Mouse (Mus musculus) hematopoietic stem cell, adult 5-6 weeks (primary cell): Measurements from ENCODE around the gene Fanci. TPM values are rescaled to one million over a fixed set of nuclear protein-coding genes. Genes with fewer than 3 reads are reported as not detected.
A peak's percentile ranks its signal among the peaks of the same experiment; 100 is the strongest.

Source experiments
- ATAC-seq, 2 experiments: fragments of 125-278 bp in 1 of 2; replicated peaks in 1 of 2; 2 replicates each; pipeline ENCODE4 v1.8.0; 2016 to 2017; ENCODE audit warnings: inconsistent platforms in 2 of 2, mild to moderate bottlenecking in 2 of 2, moderate number of reproducible peaks in 2 of 2, low read depth in 1 of 2, moderate TSS enrichment in 1 of 2; ENCODE audit not compliant: low FRiP score in 2 of 2, poor library complexity in 2 of 2, severe bottlenecking in 2 of 2, insufficient read depth in 1 of 2, low TSS enrichment in 1 of 2
- total RNA-seq: library from RNA; stranded (forward); fragments of 172-1452, 232-1000 nt; gene quantifications from 2 replicates; pipeline ENCODE4 v1.2.3, GENCODE M21; 2017

Fanci gene
- total RNA-seq, 1 experiment from 2014 or later, result 37.4 TPM

DNA sequence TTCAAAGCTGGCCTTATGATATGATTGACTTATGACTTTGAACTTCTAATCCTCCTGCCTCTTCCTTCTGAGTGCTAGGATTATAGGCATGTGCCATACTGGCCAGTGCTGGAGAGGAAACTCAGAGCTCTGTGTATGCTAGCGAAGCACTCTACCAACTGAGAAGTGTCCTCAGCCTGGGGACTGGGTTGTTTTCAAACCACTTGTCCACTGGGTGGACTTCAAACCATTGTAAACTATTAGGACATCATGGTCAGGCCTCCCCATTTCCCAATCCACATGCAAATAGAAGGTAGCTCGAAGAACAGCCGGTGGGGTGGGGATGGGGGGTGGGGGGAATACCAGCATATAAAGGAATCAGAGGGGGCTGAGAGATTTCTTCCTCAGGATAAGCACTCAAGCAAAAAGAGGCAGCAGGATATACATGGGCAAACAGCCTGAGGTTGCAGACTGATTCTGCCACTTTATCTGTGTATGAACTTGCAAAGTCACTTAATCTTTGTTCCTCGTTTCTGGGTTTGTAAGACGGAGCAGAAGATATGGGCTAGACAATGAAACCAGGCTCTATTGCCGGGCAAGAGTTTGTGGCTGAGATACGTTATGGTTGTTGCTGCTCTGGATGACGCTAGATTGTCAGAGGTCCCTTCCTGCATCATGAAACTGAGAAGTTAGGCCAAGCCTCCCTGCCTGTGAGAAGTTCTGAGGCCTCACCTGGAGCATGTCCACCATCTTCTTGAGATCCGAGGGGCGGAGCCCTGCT is 15.0 kb upstream of the Fanci start:
- peak; percentile 12 to 29; a peak in 1 of 4 replicates for ATAC-seq

DNA sequence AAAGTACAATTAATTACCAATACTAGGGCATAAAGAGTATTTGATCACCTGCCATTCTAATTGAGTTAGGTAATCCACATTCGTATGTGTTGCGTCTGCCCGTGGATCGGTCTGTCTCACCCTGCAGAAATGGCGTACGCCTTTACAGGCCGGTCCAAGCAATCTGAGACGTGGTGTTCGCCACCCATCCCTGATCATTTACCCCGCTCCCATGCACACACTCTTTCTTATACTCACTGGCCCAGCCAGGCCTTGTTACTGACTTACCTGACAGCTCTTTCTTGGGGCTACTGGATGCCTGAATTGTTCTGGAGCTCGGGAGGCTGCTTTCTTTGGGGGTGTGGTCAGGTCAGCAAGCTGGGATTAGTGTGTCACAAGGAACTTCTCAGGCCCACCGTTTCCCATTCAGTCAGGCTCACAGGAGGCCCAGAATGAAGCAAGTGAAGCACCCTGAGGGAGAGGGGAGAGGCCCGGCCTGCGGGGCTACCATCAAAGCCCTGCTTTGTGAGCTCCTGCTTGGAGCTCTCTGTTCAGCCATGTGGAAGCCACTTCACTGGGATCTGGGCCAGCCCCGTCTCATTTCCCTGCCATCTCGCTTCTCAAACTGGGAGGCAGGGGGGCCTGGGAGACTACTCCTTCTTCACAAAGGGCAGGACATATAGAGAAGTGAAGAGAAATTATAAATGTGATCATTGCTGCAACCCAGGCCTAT is 5.2 kb upstream of the Fanci start, which contains the start of gene Rlbp1:
Gene Rlbp1, minus strand, starts transcription at position 627 of the 712 bp plus-strand sequence.
- no peak for ATAC-seq

DNA sequence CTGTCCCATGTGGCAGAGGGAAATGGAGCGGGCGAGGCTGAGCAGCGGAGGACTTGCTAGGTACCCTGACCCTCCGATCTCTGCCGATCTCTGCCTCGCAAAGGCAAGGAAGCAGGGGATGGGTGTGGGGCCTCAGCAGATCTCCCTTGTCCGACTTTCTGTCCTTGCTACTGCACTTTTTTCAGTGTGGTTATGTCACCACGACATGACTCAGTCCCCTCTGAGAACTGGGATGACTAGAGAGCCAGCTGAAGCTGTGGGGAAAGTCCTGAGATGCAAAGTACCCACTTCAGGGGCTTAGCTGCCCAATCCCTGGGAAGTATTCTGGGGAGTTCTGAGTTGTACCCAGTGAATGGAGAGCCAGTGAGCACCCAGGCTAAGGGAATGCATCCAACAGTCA is 4.6 kb upstream of the Fanci start:
- no peak for ATAC-seq

- no peak for ATAC-seq
Measured at GRCm38 (mm10) chr7:79387991-79388390, 3.7 kb upstream of the Fanci start.

DNA sequence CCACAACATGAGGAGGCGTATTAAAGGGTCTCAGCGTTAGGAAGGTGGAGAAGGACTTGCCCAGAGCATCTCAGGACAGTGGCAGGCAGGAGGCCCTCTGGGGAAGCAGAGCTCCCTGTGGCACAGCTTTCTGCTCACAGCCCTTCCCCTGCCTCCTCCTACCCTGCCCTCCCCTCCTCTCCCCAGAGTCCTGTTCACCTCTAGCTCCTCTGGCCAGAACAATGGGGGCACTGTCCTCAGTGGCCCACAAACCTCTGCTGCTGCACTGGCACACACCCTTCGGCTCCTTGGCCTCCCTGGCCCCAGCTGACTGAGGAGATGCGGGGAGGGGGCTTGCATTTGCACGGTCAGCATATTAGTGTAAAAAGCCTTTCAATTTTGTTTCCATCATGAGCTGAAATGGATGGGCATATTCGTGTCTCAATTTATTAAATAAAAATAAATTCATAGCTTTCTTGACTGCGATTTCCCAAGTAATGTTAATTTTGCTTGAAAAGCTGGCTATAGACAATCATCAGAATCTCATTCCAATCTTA is 3.0 kb upstream of the Fanci start:
- no peak for ATAC-seq

DNA sequence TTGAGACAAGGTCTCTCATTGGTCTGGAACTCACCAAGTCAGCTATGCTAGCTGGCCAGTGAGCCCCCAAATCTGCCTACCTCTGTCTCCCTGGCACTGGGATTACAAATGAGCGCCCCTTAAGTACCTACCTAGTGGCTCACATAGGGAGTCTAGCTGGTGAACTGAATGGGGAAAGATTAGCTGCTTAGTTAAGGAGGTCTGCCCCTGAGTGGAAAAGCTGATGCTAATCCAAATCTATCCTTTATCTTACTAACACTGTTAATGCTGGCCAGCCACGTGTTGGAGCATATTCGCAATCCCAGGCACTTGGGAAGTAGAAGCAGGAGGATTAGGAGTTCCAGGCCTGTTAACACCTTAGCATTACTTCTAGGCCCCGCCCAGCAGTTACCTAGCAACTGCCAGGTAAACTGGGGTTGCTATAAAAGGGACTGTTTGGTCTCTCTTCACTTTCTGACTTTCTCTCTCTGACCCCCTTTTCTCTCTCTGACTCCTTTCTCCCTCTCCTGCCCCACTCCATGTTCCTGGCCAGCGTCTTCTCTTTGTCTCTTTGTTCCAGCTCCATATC is 1.5 kb upstream of the Fanci start:
- ATAC-seq, result no peak

GRCm38 (mm10) chr7:79391471-79391870 is 258 bp upstream of the Fanci start:
- ATAC-seq, result peak in 1 of 2 experiments; percentile 9; a peak in 1 of 4 replicates

GRCm38 (mm10) chr7:79392860-79393513 is 1.3 kb downstream of the Fanci start:
- 0 out of 4 replicates have a peak, but pooled peaks of 1 of the 2 experiments have one; percentile 23 for ATAC-seq

DNA sequence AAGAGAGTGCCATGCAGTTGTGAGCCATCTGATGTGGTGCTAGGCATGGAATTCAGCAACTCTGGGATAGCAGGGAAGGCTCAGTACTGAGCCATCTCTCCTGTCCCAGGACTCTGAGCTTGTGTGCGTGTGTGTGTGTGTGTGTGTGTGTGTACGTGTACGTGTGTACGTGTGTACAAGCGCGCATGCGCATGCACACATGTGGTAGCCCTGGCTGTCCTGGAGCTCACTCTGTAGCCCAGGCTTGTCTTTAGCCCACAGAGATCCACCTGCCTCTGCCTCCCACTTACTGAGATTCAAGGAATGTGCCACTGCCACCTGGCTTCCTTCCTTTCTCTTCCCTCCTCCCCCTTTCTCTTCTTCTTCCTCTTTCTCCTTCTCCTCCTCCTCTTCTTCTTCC is 2.2 kb downstream of the Fanci start:
- no peak for ATAC-seq

DNA sequence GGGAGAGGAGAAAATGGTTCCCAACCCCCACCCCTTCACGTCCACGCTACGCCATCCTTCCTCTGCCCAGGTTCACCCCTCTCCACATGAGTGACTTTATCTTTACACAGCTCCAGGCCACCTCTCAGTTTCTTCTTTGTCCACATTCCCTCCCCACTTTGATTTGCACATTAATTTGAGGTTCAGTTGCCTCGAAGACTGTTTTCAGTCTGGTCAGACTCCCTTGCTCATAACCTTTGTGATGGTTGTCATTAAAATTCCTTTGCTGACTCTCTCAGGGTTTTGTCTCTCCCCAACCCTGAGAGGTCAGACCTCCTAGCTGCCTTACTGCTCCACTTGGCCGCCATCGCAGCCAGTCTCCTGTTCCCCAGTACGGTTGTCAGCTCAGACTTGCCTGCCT is 2.9 kb downstream of the Fanci start:
- no peak for ATAC-seq

DNA sequence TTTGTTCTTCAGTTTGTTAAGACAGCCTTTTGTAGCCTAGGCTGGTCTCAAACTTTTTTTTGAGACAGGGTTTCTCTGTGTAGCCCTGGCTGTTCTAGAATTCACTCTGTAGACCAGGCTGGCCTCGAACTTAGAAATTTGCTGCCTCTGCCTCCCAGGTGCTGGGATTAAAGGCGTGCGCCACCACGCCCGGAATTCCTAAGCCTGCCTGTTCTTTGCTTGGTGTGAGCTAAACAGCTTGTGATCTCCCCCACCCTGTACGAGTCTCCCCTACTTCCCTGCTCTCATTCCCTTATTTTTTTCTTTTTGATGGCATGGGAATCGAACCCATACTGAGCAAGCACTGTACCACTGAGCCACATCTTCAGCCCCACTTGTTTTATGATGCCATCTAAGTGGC is 3.5 kb downstream of the Fanci start:
- ATAC-seq, result no peak

GRCm38 (mm10) chr7:79397446-79397963 is 5.8 kb downstream of the Fanci start:
- ATAC-seq, result peak; percentile 82

GRCm38 (mm10) chr7:79398426-79398825 is 6.7 kb downstream of the Fanci start:
- no peak for ATAC-seq

- no peak for ATAC-seq
Measured at GRCm38 (mm10) chr7:79398971-79399370, 7.2 kb downstream of the Fanci start.

- ATAC-seq, result no peak
Measured at GRCm38 (mm10) chr7:79400296-79400695, 8.6 kb downstream of the Fanci start.

DNA sequence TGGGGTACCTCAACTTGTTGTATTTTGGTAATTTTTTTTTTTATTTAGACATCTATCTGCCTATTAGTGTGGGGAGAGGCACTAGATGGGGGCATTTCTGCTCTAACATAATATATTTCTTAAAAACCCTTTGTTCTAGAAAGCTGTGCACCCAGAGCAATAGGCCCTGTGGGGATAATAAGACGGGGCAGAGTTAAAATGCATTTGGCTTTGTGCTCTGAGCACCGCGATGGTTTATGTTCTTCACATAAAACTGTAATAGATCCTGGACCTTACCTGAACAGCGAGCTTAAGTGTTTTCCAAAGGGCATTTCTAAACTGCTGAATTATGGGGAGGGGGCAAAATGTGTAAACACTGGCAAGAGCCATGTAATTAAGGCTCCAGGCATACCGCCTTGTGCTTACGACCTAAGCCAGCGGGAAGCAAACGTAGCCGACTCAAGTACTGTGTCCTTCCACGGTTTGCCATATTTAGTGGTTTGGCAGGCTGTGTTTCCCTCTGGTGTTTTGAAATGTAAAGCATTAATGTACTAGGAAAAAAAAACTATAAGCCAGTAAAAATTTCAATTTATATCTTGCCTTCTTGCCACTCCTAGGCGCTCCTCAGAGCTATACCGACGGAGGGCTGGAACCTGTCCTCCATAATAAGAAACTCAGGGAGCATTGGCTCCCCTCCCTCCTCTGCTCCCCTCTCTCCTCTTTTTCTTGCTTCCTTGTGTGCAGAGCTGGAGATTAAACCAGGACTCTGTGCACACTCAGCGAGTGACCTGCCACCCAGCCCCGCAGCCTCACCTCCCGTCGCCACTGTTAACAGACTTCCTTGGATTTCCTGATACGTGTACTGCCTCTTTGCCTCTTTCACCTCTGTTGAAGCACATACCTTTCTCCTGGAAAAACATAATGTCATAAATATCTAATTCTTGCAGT is 23.0 kb downstream of the Fanci start:
- ATAC-seq, result no peak
